Mouse (Mus musculus) activated CD4-positive, CD25-positive, alpha-beta regulatory T cell, adult 4 months (primary cell): ENCODE data around the gene Yju2. TPM values are rescaled to one million over a fixed set of nuclear protein-coding genes. Genes with fewer than 3 reads are reported as not detected.

Experiments
- ATAC-seq: one replicate; pipeline ENCODE4 v1.8.0; 2017
- polyA plus RNA-seq, 2 experiments: library from polyadenylated mRNA; unstranded; fragments of 100-300 nt; shearing (Covaris generic); gene quantifications; one replicate each; pipeline ENCODE4 v1.2.1; 2017

Yju2 gene
- polyA plus RNA-seq, 2 experiments from 2014 or later, result 26.9 to 30.2 TPM

DNA sequence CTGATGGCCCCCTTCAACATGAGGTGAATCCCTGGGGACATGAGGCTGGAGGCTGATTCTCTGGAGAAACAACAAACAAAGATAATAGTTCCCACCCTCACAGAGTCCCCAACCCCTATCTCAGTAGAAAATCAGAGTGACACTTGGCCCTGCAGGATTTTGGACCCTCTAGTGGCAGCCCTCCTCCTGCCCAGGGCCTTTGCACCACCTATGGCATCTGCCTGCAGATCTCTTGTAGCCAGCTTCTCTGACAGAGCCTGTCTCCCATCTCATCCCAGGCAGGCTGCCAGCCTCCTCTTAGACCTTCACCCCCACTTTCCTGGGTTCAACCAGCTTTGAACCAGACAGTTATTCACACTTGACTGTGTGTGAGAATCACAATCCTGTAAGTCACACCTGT lies 1.9 kb downstream of the Yju2 start:
- ATAC-seq, result no peak

DNA sequence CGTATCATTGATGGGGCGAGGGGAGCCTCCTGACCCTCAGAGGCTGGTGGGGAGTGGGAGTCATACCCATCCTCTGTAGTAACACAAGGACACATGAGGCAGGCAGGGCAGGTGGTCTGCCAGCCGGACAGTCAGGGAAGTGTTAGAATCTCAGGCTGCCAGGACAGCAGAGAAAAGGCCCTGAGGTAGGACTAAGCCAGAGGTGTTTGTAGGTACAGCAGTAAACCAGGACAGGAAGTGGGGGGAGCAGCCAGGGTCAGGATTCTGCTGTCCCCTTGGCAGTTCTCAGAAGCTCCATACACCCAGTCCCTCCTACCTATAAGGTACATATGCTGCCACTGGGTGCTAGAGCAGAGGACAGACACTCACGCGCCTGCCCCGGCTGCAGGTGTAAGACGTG lies 2.7 kb downstream of the Yju2 start:
- no peak for ATAC-seq

DNA sequence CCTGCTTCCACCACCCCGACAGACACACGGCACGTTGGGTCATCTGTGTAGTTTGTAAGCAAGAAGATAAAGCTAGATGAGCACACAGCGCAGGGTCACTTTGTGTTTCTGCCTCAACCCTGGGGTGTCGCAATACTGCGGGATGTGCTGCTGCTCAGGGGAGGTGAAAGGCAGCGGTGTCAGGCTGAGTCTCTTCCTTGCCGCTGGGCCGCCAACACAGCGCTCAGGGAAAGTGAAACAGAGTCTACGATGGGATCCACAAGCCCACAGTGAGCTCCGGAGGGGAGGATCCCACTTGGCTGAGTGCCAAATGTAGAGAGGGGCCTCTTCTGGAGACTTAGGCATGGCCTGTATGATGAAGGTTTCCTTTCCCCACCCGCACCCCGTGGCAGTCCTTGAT lies 4.3 kb downstream of the Yju2 start:
- no peak for ATAC-seq

DNA sequence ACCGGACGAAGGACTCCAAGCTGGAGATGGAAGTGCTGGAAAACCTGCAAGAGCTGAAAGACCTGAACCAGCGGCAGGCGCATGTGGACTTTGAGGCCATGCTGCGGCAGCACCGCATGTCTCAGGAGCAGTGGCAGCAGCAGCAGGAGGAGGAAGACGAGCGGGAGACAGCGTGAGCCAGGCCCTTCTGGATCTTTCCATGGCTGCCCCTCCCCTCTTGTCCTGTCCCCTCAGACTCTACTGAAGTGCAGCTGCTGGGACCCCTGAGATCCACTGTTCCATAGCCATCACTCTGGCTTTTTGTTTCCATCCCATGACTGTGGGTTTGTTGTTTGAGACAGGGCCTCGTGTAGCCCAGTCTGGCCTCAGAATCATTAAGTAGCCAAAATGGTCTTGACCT lies 5.6 kb downstream of the Yju2 start:
- ATAC-seq, result no peak

DNA sequence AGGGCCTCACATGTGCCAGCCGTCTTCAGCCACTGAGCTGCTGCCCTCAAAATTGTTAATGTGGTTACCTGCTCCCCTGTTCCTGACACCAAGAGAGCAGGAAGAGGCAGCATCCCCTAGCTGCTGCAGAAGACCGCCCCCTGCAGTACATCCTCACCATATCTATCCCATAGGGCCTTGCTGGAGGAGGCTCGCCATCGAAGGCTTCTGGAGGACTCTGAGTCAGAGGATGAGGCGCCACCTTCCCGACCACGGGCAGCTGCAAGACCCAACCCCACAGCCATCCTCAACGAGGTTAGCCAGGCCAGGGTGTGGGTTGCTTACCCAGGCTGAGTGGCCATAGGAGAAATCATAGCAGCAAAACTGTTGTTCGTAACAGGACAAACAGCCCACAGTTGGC lies 6.1 kb downstream of the Yju2 start:
- no peak for ATAC-seq

DNA sequence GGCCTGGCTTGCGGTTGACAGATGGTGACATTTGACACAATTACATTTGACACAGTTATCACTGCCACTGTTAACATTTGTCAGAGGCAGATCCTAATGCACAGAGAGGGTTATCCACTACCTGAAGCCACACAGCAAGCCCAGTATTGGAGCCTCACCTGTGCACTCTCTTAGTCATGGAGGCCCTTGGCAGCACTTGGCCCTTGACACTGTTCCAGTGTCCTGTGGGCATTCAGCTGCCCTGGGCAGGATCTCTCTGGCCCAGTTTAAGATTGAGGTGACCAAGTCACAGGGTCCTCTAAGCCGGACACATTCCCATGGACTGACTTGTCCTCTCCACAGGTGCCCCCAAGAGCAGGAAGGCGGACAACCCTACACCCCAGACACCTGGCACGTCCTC lies 8.3 kb downstream of the Yju2 start:
- no peak for ATAC-seq

DNA sequence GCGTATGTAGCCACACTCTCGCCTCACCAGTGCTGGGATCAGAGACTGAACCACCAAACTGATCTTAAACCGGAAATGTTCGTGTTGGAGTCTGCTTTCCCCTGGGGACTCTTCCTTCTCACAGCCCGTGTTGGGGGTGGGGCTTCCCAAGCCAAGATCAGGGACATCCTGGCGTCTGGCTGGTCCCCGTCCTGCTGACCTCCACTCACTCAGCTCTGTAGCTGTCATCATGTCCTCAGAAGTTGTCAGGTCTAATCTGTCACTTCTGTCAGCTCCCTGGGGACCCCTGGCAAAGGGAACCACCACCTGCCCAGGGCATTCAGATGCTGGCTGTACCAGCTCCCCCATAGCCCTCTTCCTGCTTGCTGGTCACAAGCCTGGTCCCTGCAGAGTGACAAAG lies 9.3 kb downstream of the Yju2 start:
- ATAC-seq, result no peak

DNA sequence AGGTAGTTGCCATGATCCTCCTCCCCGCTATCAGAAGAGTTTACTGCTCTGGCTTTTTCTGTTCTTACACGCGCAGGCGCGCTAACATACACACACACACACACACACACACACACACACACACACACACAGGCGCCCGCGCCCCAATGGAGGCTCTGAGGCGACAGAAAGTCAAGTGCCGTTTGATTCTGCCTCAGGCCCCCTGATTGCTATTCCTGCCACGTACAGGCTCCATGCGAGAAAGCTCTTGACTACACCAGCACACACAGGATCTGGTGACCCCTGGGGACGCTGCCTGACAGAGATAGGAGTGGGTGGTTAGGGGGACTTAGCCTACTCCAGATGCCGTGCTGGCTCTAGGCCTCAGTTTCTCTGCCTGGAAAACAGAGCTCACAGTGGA lies 10.7 kb downstream of the Yju2 start:
- no peak for ATAC-seq

DNA sequence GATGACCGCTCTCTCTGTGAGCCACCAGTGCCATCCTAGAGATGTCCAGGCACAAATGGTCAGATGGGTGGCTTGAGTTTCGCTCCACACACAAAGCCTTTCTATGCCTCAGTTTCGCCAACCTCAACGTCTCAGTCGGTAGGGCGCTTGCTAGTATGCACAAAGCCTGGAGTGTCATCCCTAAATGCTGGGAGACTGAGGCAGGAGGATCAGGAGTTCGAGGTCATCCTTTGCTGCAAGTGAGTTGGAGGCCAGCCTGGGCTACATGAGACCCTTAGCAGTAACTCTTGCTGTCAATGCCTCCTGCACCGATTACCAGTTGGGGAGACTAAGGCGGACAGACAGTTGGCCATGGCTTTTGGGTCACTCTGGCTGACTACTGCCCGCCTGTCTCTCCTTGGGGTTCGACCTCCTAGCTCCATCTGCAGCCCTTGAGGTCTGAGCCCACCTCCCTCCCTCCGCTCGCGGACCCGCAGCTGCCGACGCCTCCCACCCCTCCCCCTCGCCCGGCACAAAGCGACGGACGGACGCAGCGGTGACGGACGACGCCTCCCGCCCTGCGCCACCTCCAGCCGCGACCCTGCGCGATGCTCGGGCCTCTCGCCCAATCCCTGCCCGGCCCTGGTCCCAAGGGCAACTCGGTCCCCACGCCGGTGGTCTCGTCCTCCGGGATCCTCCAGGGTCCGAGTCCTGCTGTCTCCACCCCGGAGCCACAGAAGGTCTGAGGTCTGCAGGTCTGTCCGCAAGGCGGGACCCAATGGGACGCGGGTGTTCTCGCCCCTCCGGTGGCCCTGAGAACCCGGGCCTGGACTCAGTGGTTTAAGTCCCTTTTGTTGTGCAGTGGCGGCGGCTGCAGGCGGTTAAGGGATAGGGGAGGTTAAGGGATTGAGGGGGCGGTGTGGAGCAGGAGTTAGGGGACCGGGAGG lies 11.3 kb downstream of the Yju2 start, which contains the start of gene Shd:
Shd (plus strand) TSS at position 502 of the 926 bp plus-strand sequence.
- no peak for ATAC-seq

DNA sequence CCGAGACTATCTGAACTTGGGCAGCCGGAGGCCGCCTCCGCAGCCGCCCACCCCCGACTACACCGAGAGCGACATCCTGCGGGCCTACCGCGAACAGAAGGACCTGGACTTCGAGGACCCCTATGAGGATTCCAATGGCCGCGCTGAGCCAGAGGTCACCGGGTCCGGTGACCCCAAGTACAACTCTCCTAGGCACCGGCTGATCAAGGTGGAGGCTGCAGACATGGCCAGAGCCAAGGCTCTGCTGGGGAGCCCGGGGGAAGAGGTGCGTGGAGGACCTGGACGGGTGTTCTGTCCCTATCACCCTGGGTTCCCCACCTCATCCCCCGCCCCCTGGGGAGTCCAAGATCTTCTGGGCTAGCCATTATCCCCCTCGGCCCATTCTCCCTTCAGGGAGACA lies 12.6 kb downstream of the Yju2 start:
- no peak for ATAC-seq

DNA sequence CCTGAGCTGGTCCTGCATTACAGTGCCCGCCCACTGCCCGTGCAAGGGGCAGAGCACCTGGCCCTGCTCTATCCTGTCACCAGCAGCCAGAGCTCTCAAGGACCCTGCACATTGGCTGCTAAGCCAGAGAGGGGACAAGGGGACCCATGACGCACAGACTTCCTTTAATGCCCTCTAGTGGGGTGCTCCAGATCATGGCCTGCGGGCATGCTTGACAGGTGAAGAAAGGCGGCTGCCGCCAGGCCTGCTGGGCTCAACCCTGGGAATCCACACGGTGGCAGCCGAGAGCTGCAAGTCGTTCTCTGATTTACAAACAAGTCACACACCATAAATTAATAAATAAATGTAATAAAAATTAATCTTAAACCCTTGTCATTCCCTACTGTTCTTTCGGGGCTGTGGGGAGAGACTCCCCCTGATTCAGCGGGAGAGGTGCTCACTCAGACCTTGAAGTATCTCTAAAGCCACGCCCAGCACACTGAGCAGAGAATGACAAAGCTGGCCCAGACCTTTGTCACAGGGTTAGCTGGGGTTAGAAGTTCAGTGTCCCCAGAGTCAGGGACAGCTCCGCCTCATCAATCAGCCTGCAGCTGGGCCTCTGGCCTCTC lies 17.5 kb downstream of the Yju2 start:
- ATAC-seq, result peak; percentile 78

DNA sequence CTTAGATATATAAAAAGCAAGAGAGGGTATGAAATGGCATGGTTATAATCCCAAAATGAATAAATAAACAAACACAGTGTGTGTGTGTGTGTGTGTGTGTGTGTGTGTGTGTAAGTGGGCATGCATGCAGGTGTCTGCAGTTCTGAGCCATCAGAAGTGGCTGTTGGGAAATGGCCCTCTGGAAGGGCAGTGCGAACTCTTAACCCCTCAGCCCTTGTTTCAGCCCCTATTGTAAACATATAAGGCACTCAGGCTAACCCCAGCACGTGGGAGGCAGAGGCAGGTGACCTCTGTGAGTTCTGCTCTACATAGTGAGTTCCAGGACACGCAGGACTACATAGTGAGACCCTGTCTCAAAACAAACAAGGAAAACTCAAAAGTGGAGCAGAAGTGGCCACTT lies 18.4 kb downstream of the Yju2 start:
- ATAC-seq, result no peak

DNA sequence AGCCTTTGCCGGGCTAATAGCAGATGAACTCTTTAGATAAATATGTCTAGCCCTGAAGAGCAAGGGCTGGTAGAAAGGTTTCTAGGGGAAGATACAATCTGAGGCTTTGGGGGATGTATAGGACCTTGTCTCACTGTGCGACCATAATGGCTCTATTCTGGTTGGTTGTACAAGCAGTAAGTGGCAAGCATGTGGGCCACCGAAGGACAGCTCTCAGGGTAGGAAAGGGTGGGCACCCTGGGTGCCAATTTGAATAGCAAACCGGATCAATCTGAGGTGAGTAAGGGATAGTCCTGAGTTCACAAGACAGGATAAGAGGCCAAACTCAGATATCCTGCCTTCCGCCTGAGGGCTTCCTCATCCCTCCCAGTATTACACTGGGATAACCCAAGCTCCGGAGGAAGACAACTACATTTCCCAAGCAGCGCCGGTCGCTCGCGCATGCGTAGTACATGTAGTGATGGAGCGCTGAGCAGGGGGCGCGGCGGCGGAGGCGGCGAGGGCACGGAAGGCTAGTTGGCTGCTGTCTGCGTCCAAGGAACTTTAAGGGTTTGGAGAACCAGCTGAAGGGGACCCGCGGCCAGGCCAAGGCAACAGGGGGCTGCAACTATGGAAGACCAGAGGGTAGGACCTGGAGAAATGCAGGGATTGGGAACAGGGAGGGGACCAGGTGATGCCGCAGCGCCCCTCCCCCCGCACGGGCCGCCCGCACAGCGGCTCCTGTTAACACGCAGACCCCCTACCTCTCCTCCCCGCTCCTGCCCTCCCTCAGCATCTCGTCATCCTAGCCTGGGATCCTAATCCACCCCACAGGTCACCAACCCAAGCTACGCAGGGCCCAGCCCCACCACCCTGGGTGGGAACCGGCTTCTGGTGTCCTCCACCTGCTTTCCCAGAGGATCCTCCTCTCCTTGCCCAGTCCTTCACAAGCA lies 27.4 kb downstream of the Yju2 start, which contains the start of gene Fsd1:
Fsd1 (plus strand) TSS at position 480 of the 932 bp plus-strand sequence.
- no peak for ATAC-seq

DNA sequence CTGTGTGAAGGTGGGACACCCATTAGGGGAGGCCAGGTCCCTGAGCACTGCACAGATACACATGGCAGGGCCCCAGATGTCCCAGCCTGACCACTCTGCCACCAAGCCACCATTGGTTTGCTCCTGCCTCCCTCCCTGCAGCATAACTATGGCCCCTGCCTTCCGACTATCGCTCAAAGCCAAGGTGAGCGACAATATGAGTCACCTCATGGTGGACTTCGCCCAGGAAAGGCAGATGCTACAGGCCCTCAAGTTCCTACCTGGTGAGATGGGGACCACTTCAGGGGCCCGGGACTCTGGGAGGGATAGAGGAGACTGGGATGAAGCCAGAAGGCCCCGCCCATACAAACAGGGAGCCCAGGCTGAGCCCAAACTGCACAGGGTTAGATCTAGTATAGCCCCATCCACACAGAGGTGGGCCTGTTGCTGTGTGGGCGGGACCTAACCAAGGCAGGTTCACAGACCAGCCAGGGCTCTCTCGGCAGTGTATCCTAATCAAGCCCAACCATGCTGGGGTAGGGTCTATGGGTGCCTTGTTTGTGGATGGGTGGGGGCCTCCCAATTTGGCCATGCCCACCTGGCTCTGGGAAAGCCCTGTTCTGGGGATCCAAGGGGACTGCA lies 31.5 kb downstream of the Yju2 start:
- ATAC-seq, result no peak

DNA sequence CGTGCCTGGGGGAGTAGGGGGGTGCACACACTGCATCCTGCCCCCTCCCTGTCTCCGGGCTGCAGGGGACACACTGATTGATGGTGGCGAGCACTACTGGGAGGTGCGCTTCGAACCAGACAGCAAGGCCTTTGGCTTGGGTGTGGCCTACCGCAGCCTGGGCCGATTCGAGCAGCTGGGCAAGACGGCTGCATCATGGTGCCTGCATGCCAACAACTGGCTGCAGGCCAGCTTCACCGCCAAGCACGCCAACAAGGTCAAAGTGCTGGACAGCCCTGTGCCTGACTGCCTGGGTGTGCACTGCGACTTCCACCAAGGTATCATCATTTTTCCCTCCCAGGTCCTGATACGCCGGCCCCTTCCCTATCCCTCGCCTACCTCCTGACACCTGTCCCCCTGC lies 37.1 kb downstream of the Yju2 start:
- ATAC-seq, result no peak

DNA sequence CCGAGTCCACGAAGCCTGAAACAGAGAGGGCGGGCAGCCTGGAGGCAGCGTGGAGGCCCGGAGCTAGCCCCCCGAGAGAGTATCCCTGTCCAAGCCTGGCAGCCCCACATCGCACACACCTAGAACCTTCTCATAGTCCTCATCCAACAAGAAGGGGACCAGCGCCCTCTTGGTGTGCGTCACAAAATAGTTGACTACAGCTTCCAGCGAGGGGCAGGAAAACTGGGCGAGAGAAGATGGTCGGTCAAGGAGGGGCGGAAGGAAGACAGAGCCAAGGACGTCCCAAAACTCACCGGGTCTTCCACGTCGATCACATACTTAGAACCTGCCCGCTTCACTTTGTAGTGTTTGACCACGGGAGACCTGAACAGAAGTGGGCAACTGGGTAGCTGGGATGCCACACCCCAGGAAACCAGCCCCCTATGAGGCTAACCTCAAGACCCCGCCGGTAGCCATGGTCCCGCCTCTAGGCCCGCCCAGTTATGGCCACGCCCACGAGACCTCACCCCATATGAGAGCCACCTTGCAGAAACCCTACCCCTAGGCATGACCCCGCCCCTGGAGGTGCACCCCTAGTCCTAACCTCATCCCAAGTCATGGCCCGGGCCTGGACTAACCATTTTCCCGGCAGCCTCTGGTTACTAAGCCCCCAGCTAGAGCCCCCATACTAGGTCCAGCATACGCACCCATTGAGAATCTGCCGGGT lies 41.0 kb downstream of the Yju2 start:
- no peak for ATAC-seq

DNA sequence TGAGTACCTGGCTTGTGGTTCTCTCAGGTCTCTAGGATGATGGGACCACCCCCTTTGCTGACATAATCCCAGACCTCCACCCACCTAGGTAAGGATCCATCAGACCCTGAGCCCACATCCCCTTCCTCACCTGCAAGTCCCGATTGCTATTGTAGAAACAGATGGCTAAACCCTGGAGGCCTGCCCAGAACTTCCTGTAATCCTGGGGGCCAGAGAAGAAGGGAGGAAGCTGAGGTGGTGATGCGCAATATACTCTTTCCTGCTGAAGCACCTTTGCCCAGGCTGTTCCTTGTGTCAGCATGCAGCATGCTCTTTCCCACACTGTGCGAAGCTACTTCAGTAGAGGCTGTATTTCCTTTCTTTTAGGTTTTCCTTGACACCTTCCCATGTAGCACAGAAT lies 44.1 kb downstream of the Yju2 start:
- no peak for ATAC-seq

DNA sequence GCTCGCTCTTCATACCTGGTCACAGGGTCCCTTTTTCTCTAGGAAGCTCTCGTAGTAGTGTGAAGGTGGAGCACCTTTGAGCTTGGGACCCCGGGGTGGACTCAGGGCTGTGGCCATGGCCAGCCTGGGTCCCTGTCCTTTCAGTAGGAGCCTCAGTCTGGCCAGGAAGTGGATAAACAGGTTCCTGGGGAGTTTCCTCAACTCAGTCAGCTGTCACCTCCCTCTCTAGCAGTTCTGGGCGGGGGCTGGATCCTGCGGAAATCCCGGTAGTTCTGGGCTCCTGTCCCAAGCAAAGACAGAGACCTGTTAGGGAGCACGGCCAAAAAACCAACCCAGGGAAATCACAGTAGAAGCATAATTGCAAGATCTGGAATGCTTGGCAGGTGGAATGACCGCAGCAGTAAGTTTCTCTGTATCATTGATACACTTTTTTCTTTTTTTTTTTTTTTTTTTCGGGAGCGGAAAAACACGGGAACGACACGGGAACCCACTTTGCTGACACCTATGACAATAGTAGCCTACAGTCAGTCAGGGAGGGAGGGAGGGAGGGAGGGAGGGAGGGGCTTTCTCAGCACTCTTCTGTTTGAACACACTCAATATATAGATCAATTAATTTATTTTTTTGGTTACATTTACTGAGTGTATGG lies 46.6 kb downstream of the Yju2 start, which contains the start of the genes Stap2 and Mpnd:
Stap2 (minus strand) TSS at position 170 of the 647 bp plus-strand sequence.
Mpnd (plus strand) TSS at position 297 of the 647 bp plus-strand sequence.
- no peak for ATAC-seq

DNA sequence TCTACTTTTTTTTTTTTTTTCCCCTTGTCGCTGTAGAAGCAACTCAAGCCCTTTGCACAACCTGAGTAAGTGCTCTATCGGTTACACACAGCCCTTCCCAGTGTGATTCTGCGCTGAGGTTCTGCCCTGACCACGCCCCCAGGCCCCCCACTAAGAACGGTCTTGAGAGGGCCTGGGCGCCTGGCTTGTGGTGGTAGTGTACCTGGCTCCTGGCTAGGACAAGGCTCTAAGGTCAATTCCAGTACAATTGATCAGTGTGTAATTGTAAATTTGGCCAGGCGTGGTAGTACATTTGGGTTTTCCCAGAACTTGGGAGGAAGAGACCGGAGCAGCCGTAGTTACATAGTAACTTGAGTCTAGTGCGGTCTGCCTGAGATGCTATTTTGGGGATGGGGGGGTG lies 48.1 kb downstream of the Yju2 start:
- ATAC-seq, result no peak

DNA sequence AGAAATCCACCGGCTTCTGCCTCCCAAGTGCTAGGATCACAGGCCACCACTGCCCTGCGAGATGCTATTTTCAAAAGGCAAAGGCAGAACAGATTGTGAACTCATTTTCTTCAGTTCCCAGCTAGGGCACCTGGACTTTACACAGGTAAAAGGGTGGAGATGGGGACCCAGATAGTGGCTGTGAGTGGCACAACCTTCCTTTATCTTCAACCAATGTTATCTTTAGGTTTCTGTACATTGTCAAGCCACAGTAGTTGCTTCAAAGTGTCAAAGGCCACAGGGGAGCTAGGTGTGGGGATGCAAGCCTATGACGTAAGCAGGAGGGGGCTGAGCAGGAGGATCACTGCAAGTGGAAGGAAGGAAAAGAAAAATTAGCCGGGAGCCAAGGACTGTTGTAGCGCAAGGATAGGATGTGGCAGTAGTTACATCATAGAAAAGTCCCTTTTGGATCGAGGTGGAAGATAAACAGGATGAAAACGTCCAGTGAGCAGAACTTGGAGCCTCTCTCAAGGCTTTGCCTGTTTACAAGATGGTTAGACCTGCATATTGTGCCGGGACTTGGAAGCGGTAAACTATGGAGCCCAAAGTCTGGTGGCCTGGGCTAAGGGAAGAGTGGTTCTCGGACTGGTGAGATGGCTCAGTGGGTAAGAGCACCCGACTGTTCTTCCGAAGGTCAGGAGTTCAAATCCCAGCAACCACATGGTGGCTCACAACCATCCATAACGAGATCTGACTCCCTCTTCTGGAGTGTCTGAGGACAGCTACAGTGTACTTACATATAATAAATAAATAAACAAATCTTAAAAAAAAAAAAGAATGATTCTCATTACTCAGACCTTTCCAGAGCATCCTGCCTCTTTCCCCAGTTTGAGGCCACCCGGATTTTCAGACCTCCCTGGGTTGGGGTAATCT lies 48.8 kb downstream of the Yju2 start:
- no peak for ATAC-seq
